Mouse (Mus musculus): ENCODE measurements around the gene Arhgap32. TPM values are rescaled to one million over a fixed set of nuclear protein-coding genes. Genes with fewer than 3 reads are reported as not detected.
"Not testable (repeated sequence)": the region's sequence is repeated elsewhere in the genome, so short reads cannot be mapped to it uniquely, and the experiment has no call there.

Gene Arhgap32
- total and polyA plus RNA-seq, 3 experiments, result 0.38 to 0.41 TPM; not detected in 1

GRCm38 (mm10) chr9:32162792-32163191, 46.9 kb downstream of the Arhgap32 start:
- H3K27me3 ChIP-seq (replicated peaks), result no peaks in the 10 kb centered on the region
- H3K4me1 ChIP-seq (ENCODE audit: control insufficient read depth in 1 of 2, insufficient read depth in 2 of 2), result no peaks in the 10 kb centered on the region
- no peak overlapping the region for H3K9ac ChIP-seq (ENCODE audit: insufficient read depth, low read depth)
- DNase-seq (ENCODE audit: extremely low read depth), result no peak
- H3K36me3 ChIP-seq (replicated peaks in 1 of 2; ENCODE audit: control insufficient read depth in 1 of 2, insufficient read depth in 1 of 2, low read length in 1 of 2), result no peaks in the 10 kb centered on the region
- in situ Hi-C loops (cut with MboI; ENCODE audit: low pct_ligation_motif_present, low pct_unique_long_range_greater_than_20kb, low sequenced_read_pairs) (loop anchor here (25.0 kb wide), 2 partner anchors 200 to 600 kb away; no protein-coding TSS in a partner anchor), dilution Hi-C loops (cut with MboI; ENCODE audit: extremely low pct_ligation_motif_present, extremely low pct_unique_long_range_greater_than_20kb, low sequenced_read_pairs) (no loop called here)
- H3K9me3 ChIP-seq (replicated peaks; ENCODE audit: low read length), result no peaks in the 10 kb centered on the region
- no peak overlapping the region for H3K4me2 ChIP-seq (ENCODE audit: insufficient read depth, low read depth, poor library complexity, severe bottlenecking)
- H3K27ac ChIP-seq (ENCODE audit: insufficient read depth, low read depth), result no peak overlapping the region
- TF ChIP-seq ETS1 (conservative IDR thresholded peaks at IDR 0.05; ENCODE audit: low read depth, low read length), result no peak
- TF ChIP-seq USF1 (IDR thresholded peaks at IDR 0.05; ENCODE audit: low read depth, low read length), result no peak
- TF ChIP-seq ZKSCAN1 (IDR thresholded peaks at IDR 0.05; ENCODE audit: borderline replicate concordance, low read depth, low read length), result no peak
- no peak for TF ChIP-seq IRF4 (IDR thresholded peaks at IDR 0.05; ENCODE audit: low read depth, low read length)
- TF ChIP-seq CHD2 (IDR thresholded peaks at IDR 0.05; ENCODE audit: low read length), result no peak
- TF ChIP-seq ZNF384 (IDR thresholded peaks at IDR 0.05; ENCODE audit: low read depth, low read length), result no peak
- no peak for TF ChIP-seq MAX (IDR thresholded peaks at IDR 0.05; ENCODE audit: low read length)
- TF ChIP-seq PAX5 (IDR thresholded peaks at IDR 0.05; ENCODE audit: low read length), result no peak
- TF ChIP-seq JUND (conservative IDR thresholded peaks at IDR 0.05; ENCODE audit: low read depth, low read length), result no peak
- TF ChIP-seq TBP (conservative IDR thresholded peaks at IDR 0.05; ENCODE audit: low read depth, low read length), result no peak
- no peak for TF ChIP-seq MAZ (IDR thresholded peaks at IDR 0.05; ENCODE audit: low read depth, low read length)
- TF ChIP-seq RAD21 (IDR thresholded peaks at IDR 0.05; ENCODE audit: low read depth, low read length), result no peak
- TF ChIP-seq MYC (IDR thresholded peaks at IDR 0.05; ENCODE audit: low read depth, low read length), result no peak
- no peak for TF ChIP-seq POLR2AphosphoS2 (IDR thresholded peaks at IDR 0.05; ENCODE audit: low read depth, low read length)
- H3K4me3 ChIP-seq (replicated peaks in 1 of 3; ENCODE audit: low read depth in 2 of 3, low read length in 2 of 3, poor library complexity in 1 of 3), result no peak overlapping the region
- no peaks in the 10 kb centered on the region for H3K79me2 ChIP-seq (replicated peaks; ENCODE audit: control insufficient read depth, extremely low read depth, insufficient read depth, poor library complexity, severe bottlenecking)

- H3K9me3 ChIP-seq (replicated peaks; ENCODE audit: low read length); H3K4me3 ChIP-seq (replicated peaks in 1 of 3; ENCODE audit: low read depth in 2 of 3, low read length in 2 of 3, poor library complexity in 1 of 3); H3K9ac ChIP-seq (ENCODE audit: insufficient read depth, low read depth); H3K79me2 ChIP-seq (replicated peaks; ENCODE audit: control insufficient read depth, extremely low read depth, insufficient read depth, poor library complexity, severe bottlenecking); H3K27me3 ChIP-seq (replicated peaks); H3K4me1 ChIP-seq (ENCODE audit: control insufficient read depth in 1 of 2, insufficient read depth in 2 of 2); dilution Hi-C loops (cut with MboI; ENCODE audit: extremely low pct_ligation_motif_present, extremely low pct_unique_long_range_greater_than_20kb, low sequenced_read_pairs); H3K27ac ChIP-seq (ENCODE audit: insufficient read depth, low read depth); DNase-seq (ENCODE audit: extremely low read depth); H3K4me2 ChIP-seq (ENCODE audit: insufficient read depth, low read depth, poor library complexity, severe bottlenecking); H3K36me3 ChIP-seq (replicated peaks in 1 of 2; ENCODE audit: control insufficient read depth in 1 of 2, insufficient read depth in 1 of 2, low read length in 1 of 2): not testable (repeated sequence)
- in situ Hi-C loops (cut with MboI; ENCODE audit: low pct_ligation_motif_present, low pct_unique_long_range_greater_than_20kb, low sequenced_read_pairs), result loop anchor here (25.0 kb wide), 2 partner anchors 202 to 602 kb away; no protein-coding TSS in a partner anchor
Measured at GRCm38 (mm10) chr9:32163820-32164219, 47.9 kb downstream of the Arhgap32 start.

All from CH12.LX (cell line).